Mouse (Mus musculus) E14TG2a.4 (cell line): Measurements from ENCODE around the gene Lrrk1.

Source experiments
- H3K27me3 ChIP-seq: 2 replicates; pipeline ENCODE4 v1.6.1; 2014; ENCODE audit warnings: low read length, control low read depth; ENCODE audit not compliant: insufficient read depth
- H3K36me3 ChIP-seq: 2 replicates; pipeline ENCODE4 v1.6.1; 2014; ENCODE audit warnings: low read length, control low read depth; ENCODE audit not compliant: insufficient read depth
- H3K4me1 ChIP-seq: replicated peaks from 2 replicates; pipeline ENCODE4 v1.6.1; 2014; ENCODE audit warnings: low read depth, low read length, control low read depth
- H3K4me3 ChIP-seq: replicated peaks from 2 replicates; pipeline ENCODE4 v1.5.1; 2014; ENCODE audit warnings: mild to moderate bottlenecking, low read length
- H3K9me3 ChIP-seq: 2 replicates; pipeline ENCODE4 v1.6.1; 2014; ENCODE audit warnings: low read length, control low read depth
- CTCF ChIP-seq: conservative IDR thresholded peaks from 2 replicates; pipeline ENCODE4 v1.5.1; 2014; ENCODE audit warnings: low read length
- NANOG ChIP-seq: IDR thresholded peaks from 2 replicates; pipeline ENCODE4 v1.6.1; 2014; ENCODE audit warnings: borderline replicate concordance, low read length, mixed read lengths
- POU5F1 ChIP-seq: IDR thresholded peaks from 2 replicates; pipeline ENCODE4 v1.6.1; 2014; ENCODE audit warnings: low read length, borderline replicate concordance

Lrrk1 gene

GRCm38 (mm10) chr7:66247274-66248021 lies 140.7 kb downstream of the Lrrk1 start:
- H3K9me3 ChIP-seq, result no peaks in the 10 kb centered on the region
- H3K4me3 ChIP-seq, result no peak overlapping the region
- H3K27me3 ChIP-seq, result peaks cover 9% of the 10 kb centered on the region
- H3K36me3 ChIP-seq, result no peaks in the 10 kb centered on the region
- peaks cover 5% of the 10 kb centered on the region; the same call in 1 of the 2 replicates for H3K4me1 ChIP-seq
- TF ChIP-seq CTCF, result no peak
- TF ChIP-seq POU5F1, result no peak
- no peak for TF ChIP-seq NANOG

DNA sequence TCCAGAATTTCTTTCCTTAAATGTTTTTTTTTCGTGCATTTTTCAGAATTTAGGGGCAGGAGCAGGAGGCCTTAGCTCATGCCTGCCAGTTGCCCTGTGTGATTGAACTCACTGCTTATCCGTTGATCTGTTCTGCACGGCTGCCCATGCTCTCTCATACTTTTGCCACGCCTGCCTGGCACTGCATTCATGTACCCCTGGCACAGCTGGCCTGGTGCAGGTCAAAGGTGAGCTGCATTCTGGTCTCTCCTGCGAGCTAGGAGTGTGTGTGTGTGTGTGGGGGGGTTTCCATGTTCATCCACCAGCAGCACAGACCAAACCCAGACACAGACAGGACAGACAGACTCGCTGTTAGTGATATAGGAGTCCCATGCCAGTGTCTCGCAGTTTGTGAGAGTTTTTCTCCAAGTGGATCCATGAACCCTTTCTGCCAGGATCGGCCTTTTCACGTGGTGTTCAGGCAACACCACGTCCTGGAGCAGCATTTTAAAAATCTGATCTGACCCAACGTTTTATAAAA lies 141.4 kb downstream of the Lrrk1 start:
- no peaks in the 10 kb centered on the region for H3K9me3 ChIP-seq
- H3K4me3 ChIP-seq, result no peak overlapping the region
- H3K36me3 ChIP-seq, result no peaks in the 10 kb centered on the region
- H3K4me1 ChIP-seq, result peaks cover 5% of the 10 kb centered on the region; the same call in 1 of the 2 replicates
- TF ChIP-seq CTCF (no peak), POU5F1 (no peak), NANOG (no peak)
- H3K27me3 ChIP-seq, result peaks cover 9% of the 10 kb centered on the region

- no peak for TF ChIP-seq NANOG
- no peak for TF ChIP-seq CTCF
- no peaks in the 10 kb centered on the region for H3K36me3 ChIP-seq
- peaks cover 5% of the 10 kb centered on the region; the same call in 1 of the 2 replicates for H3K4me1 ChIP-seq
- H3K9me3 ChIP-seq, result no peaks in the 10 kb centered on the region
- H3K27me3 ChIP-seq, result peaks cover 9% of the 10 kb centered on the region
- no peak overlapping the region for H3K4me3 ChIP-seq
Observed at GRCm38 (mm10) chr7:66245646-66246045, 142.5 kb downstream of the Lrrk1 start.

DNA sequence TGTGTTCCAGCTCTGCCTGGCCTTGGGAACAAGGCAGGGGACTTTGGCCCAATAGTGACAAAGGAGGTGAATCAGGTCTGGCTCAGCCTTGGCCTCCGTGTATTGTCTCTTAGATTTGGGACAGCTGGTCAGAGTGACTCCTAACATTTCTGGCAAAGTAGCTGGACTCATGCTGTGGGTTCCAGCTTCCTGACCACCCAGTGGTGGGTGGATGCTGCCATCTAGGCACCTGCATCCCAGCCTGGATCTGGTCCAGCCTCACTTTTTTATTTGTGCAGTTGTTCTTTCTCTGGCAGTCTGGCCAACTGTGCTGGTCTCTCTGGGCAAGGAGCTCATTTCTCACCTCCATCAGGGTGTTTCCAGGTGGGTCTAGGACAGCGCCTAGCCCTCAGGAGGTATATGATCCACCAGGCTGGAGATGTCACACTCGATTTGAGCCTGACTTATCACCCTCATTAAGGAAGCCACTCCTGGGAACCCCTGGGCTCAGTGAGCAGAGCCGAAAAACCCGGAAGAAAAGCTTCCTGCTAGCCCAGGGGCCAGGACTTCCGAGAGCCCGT lies 144.3 kb downstream of the Lrrk1 start:
- TF ChIP-seq NANOG (no peak), CTCF (no peak), POU5F1 (no peak)
- Histone ChIP-seq H3K4me3 (no peak overlapping the region), H3K36me3 (no peaks in the 10 kb centered on the region), H3K4me1 (peaks cover 5% of the 10 kb centered on the region; the same call in 1 of the 2 replicates), H3K27me3 (peaks cover 9% of the 10 kb centered on the region), H3K9me3 (no peaks in the 10 kb centered on the region)

DNA sequence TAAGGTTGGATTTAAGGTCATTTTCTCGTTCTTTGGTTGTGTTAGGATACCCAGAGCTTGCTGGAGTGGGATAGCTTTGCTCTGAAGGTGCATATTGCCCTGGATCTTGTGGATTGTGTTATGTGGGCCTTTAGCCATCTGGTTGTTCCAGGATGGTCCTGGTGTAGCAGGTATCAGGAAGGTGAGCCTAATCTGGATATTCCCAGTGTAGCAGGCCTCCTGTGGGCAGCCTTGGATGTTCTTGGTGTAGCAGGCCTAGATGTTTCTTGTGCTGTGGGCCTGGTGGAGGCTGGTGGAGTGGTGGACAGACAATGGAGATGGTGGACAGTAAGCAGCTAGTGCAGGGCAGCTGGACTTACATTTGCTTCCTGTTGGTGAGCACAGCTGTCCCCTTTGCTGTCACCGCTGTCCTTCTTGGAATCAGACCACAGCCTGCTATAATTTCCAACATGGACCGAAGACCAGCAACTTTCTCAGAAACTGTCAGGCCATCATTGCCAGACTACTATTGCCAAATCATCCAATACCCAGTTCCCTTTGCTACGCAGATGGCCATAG lies 146.2 kb downstream of the Lrrk1 start:
- H3K36me3 ChIP-seq, result no peaks in the 10 kb centered on the region
- no peak overlapping the region for H3K4me3 ChIP-seq
- TF ChIP-seq CTCF (no peak), POU5F1 (no peak), NANOG (no peak)
- no peaks in the 10 kb centered on the region for H3K4me1 ChIP-seq
- H3K27me3 ChIP-seq, result peaks cover 9% of the 10 kb centered on the region
- H3K9me3 ChIP-seq, result no peaks in the 10 kb centered on the region

GRCm38 (mm10) chr7:66238157-66238556 lies 150.0 kb downstream of the Lrrk1 start:
- H3K4me3 ChIP-seq, result no peak overlapping the region

DNA sequence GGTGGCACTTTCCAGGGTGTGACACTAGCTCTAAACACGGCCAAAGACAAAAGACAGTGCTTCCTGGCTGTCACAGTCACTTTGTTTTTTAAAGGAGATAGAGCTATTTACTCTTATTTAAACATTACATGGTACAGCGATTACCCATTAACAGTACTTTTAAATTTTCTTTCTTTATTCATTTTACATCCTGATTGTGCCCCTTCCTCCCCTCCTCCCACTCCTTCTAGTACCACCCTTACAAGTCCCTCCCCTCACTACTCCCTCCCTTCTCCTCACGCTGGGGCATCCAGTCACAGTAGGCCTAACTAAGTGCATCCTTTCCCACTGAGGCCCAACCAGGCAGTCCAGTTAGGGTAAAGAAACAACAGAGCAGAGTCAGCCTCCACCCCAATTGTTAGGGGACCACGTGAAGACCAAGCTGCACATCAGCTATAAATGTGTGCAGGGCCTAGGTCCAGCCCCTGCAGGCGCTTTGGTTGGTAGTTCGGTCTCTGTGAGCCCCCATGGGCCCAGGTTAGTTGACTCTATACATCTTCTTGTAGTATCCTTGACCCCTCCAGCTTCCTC lies 154.1 kb downstream of the Lrrk1 start:
- no peaks in the 10 kb centered on the region for H3K36me3 ChIP-seq
- TF ChIP-seq POU5F1 (no peak), NANOG (no peak), CTCF (no peak)
- H3K4me1 ChIP-seq, result peaks cover 28% of the 10 kb centered on the region
- no peak overlapping the region for H3K4me3 ChIP-seq
- H3K9me3 ChIP-seq, result peaks cover 26% of the 10 kb centered on the region
- H3K27me3 ChIP-seq, result no peaks in the 10 kb centered on the region

More at GRCm38 (mm10) chr7:66238157-66238556, 150.0 kb downstream of the Lrrk1 start:
- H3K36me3 ChIP-seq, result no peaks in the 10 kb centered on the region
- TF ChIP-seq CTCF (no peak), NANOG (no peak), POU5F1 (no peak)
- H3K27me3 ChIP-seq, result no peaks in the 10 kb centered on the region
- H3K4me1 ChIP-seq, result peaks cover 6% of the 10 kb centered on the region
- peaks cover 12% of the 10 kb centered on the region for H3K9me3 ChIP-seq
